Mouse (Mus musculus) intestine, embryonic 14.5 days (tissue): Measurements from ENCODE around the gene Serp1. TPM values are rescaled to one million over a fixed set of nuclear protein-coding genes. Genes with fewer than 3 reads are reported as not detected.

Experiments used
- ATAC-seq: fragments of 200-750 bp; cut with Nextera tagmentation; replicated peaks from 2 replicates; pipeline ENCODE4 v1.8.0; 2017; ENCODE audit warnings: low read depth, moderate number of reproducible peaks, moderate TSS enrichment, moderate library complexity; ENCODE audit not compliant: low FRiP score, low TSS enrichment
- DNase-seq: peaks from one replicate; pipeline ENCODE4 v3.0.0-alpha.2; 2018; ENCODE audit warnings: low spot score
- H3K27ac ChIP-seq: fragments of 300-500 bp; sonication (generic); 2 replicates; pipeline ENCODE4 v1.5.1; 2014; ENCODE audit warnings: low read depth, mild to moderate bottlenecking, control low read depth
- H3K27me3 ChIP-seq: fragments of 300-500 bp; sonication (generic); replicated peaks from 2 replicates; pipeline ENCODE4 v1.6.1; 2014; ENCODE audit warnings: low read length, control low read depth; ENCODE audit not compliant: control insufficient read depth, insufficient read depth
- H3K36me3 ChIP-seq: fragments of 300-500 bp; sonication (generic); 2 replicates; pipeline ENCODE4 v1.6.1; 2014; ENCODE audit warnings: low read length, control low read depth; ENCODE audit not compliant: control insufficient read depth, insufficient read depth
- H3K4me1 ChIP-seq: fragments of 300-500 bp; sonication (generic); replicated peaks from 2 replicates; pipeline ENCODE4 v1.6.1; 2014; ENCODE audit warnings: low read length, control low read depth, mixed read lengths; ENCODE audit not compliant: control insufficient read depth, insufficient read depth
- H3K4me2 ChIP-seq: fragments of 300-500 bp; sonication (generic); 2 replicates; pipeline ENCODE4 v1.6.1; 2014; ENCODE audit warnings: low read length
- H3K4me3 ChIP-seq: fragments of 300-500 bp; sonication (generic); 2 replicates; pipeline ENCODE4 v1.5.1; 2014; ENCODE audit warnings: low read depth, low read length, control low read depth, mixed read lengths
- H3K9ac ChIP-seq: fragments of 300-500 bp; sonication (generic); 2 replicates; pipeline ENCODE4 v1.6.1; 2014; ENCODE audit warnings: mild to moderate bottlenecking, low read length
- H3K9me3 ChIP-seq: fragments of 300-500 bp; sonication (generic); 2 replicates; pipeline ENCODE4 v1.6.1; 2016; ENCODE audit warnings: low read length, control low read depth; ENCODE audit not compliant: control insufficient read depth
- WGBS: fragments of 180-500 bp; shearing (Covaris S2); extraction: QIAGEN DNeasy Blood & Tissue Kit; methylation state at CpG from one replicate; pipeline ENCODE4 v1.1.7; 2014; 5-methylcytosine and 5-hydroxymethylcytosine counted together
- polyA plus RNA-seq: library from polyadenylated mRNA; unstranded; fragments of >200 nt; fragmentation: Nextera tagmentation; extraction: Ambion mirVana; gene quantifications from 2 replicates; pipeline ENCODE4 v1.2.1, GENCODE M21; 2014

Gene Serp1
- polyA plus RNA-seq, 1 experiment from 2014 or later, result 141 TPM

- no peaks in the 10 kb centered on the region for H3K9me3 ChIP-seq
- ATAC-seq (peak; percentile 32), DNase-seq (no peak)
- H3K4me3 ChIP-seq, result peak overlapping the region; percentile 94
- under 1% methylated on average over 40 of the region's 40 CpGs for WGBS
- H3K36me3 ChIP-seq, result peaks cover 23% of the 10 kb centered on the region
- peak overlapping the region; percentile 93 for H3K27ac ChIP-seq
- H3K27me3 ChIP-seq, result no peaks in the 10 kb centered on the region
- H3K4me2 ChIP-seq, result peak overlapping the region; percentile 83
- H3K9ac ChIP-seq, result peak overlapping the region; percentile 96
- H3K4me1 ChIP-seq, result peaks cover 15% of the 10 kb centered on the region; the same call in 1 of the 2 replicates
Observed at GRCm38 (mm10) chr3:58525166-58525565, 526 bp downstream of the Serp1 start.

DNA sequence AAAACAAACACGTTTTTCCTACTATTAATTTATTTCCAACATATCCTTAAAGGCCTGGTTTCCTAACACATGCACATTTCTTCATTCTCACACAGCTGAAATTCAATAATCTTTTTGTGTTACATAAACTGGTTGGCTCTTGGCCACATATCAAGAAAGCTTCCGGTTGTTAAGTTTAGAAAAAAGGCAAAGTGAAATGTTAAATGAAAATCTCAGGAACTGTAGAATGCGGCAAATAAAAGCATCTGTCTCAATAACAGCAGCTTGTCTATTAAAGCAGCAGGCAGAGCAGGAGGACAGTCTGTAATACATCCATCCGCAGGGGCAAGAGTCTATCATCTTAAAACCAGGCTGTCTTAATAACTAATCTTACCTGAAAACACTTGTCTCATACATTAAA lies 1.4 kb downstream of the Serp1 start:
- DNase-seq (no peak), ATAC-seq (no peak)
- H3K27ac ChIP-seq, result no peak overlapping the region
- peaks cover 23% of the 10 kb centered on the region for H3K36me3 ChIP-seq
- no peaks in the 10 kb centered on the region for H3K27me3 ChIP-seq
- H3K4me2 ChIP-seq, result peak overlapping the region; percentile 83
- H3K9ac ChIP-seq, result peak overlapping the region; percentile 96
- no peaks in the 10 kb centered on the region for H3K9me3 ChIP-seq
- WGBS, result 54% methylated on average over 4 of the region's 4 CpGs
- peaks cover 15% of the 10 kb centered on the region; the same call in 1 of the 2 replicates for H3K4me1 ChIP-seq
- peak overlapping the region; percentile 94 for H3K4me3 ChIP-seq

GRCm38 (mm10) chr3:58523386-58523785 lies 2.3 kb downstream of the Serp1 start:
- Histone ChIP-seq H3K4me2 (no peak overlapping the region), H3K9ac (no peak overlapping the region), H3K27ac (no peak overlapping the region), H3K4me3 (no peak overlapping the region), H3K36me3 (peaks cover 23% of the 10 kb centered on the region), H3K9me3 (no peaks in the 10 kb centered on the region), H3K4me1 (peaks cover 15% of the 10 kb centered on the region; the same call in 1 of the 2 replicates), H3K27me3 (no peaks in the 10 kb centered on the region)
- ATAC-seq (no peak), DNase-seq (no peak)
- WGBS, result 92% methylated on average over 3 of the region's 3 CpGs

DNA sequence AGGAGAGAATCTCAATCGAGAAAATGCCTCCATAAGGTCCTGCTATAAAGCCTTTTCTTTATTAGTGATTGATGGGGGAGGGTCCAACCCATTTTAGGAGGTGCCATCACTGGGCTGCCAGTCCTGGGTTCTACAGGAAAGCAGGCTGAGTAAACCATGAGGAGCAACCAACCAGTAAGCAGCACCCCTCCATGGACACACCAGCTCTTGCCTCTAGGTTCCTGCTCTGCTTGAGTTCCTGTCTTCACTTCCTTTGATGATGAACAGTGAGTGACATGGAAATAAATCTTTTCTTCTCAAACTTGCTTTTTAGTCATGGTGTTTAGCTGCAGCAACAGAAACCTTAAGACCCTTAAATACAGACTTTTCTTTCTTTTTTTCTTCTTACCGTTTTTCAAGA lies 4.3 kb downstream of the Serp1 start:
- Histone ChIP-seq H3K36me3 (peaks cover 23% of the 10 kb centered on the region), H3K9ac (no peak overlapping the region), H3K27ac (no peak overlapping the region), H3K27me3 (no peaks in the 10 kb centered on the region), H3K4me2 (no peak overlapping the region), H3K4me3 (no peak overlapping the region), H3K4me1 (peaks cover 9% of the 10 kb centered on the region; the same call in 1 of the 2 replicates), H3K9me3 (no peaks in the 10 kb centered on the region)
- DNase-seq, result no peak
- no peak for ATAC-seq
- 87% methylated on average over 2 of the region's 2 CpGs for whole genome bisulfite sequencing

DNA sequence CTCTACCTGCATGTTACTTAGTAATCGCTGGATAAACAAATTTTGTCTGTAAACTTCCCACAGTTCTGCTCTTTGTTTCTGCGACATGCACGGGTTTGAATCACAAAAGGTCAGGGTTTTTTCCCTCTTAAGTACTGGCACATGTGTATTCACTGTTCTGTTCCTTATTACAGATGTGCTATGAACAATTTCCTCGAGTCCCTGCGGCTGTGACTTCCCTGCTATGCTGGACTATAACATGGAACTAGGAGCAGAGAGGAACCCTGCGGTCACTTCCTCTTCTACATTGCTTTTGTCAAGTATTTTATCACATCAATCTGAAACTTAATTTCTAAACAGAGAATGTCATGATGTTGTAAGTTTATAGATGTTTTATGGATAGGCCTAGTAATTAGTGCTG lies 5.4 kb downstream of the Serp1 start:
- H3K27me3 ChIP-seq, result no peaks in the 10 kb centered on the region
- ATAC-seq (no peak), DNase-seq (no peak)
- no peaks in the 10 kb centered on the region for H3K9me3 ChIP-seq
- peaks cover 9% of the 10 kb centered on the region; the same call in 1 of the 2 replicates for H3K4me1 ChIP-seq
- no peak overlapping the region for H3K4me3 ChIP-seq
- no peak overlapping the region for H3K9ac ChIP-seq
- H3K36me3 ChIP-seq, result peaks cover 23% of the 10 kb centered on the region
- H3K4me2 ChIP-seq, result no peak overlapping the region
- H3K27ac ChIP-seq, result no peak overlapping the region
- 85% methylated on average over 6 of the region's 6 CpGs for WGBS

DNA sequence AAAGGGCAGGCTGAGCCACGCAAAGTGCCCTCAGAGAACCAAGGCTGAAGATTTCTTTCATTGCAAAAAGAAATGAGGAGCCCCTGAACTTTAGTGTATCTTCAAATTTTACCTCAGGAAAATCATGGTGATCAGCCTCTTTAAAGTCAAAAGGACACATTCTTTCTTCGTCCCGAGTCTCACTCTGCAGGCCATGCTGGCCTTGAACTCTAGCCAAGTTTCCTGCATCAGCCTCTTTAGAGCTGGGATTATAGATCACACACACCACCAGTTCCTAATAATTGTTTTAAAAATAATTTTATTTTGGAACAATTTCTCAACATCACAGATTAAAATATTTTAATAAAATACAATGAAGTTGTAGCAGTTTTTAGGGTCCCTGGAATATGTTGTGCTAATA lies 6.2 kb downstream of the Serp1 start:
- WGBS, result 69% methylated on average over 3 of the region's 3 CpGs
- no peak overlapping the region for H3K4me3 ChIP-seq
- H3K9ac ChIP-seq, result no peak overlapping the region
- no peaks in the 10 kb centered on the region for H3K9me3 ChIP-seq
- H3K36me3 ChIP-seq, result peaks cover 23% of the 10 kb centered on the region
- H3K27ac ChIP-seq, result no peak overlapping the region
- DNase-seq (no peak), ATAC-seq (no peak)
- no peaks in the 10 kb centered on the region for H3K27me3 ChIP-seq
- H3K4me1 ChIP-seq, result peaks cover 9% of the 10 kb centered on the region; the same call in 1 of the 2 replicates
- no peak overlapping the region for H3K4me2 ChIP-seq

DNA sequence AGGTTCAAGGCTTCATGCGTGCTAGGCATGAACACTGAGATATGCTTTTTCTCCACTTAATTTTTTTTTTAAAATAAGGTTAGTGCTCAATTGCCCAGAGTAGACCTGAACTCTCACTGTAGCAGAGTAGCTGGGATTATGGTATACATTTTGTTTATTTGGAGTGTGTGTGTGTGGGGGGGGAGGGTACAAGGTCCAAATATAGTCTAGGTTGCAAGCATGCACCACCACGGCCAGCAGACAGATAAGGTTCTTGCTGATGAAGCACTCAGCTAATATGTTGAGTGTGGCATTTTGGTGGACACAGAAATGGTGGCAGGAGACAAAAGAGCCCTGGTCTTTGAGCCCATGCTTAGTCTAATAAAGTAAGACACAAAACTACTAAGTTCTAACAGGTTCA lies 6.7 kb downstream of the Serp1 start:
- H3K9ac ChIP-seq, result no peak overlapping the region
- 0 out of 2 replicates have a peak, but pooled peaks cover 4% of the 10 kb centered on the region for H3K4me1 ChIP-seq
- no peak overlapping the region for H3K27ac ChIP-seq
- WGBS, result 83% methylated on average over 2 of the region's 2 CpGs
- DNase-seq, result no peak
- ATAC-seq, result no peak
- no peak overlapping the region for H3K4me2 ChIP-seq
- no peak overlapping the region for H3K4me3 ChIP-seq
- H3K27me3 ChIP-seq, result no peaks in the 10 kb centered on the region
- H3K36me3 ChIP-seq, result peaks cover 23% of the 10 kb centered on the region
- H3K9me3 ChIP-seq, result no peaks in the 10 kb centered on the region

DNA sequence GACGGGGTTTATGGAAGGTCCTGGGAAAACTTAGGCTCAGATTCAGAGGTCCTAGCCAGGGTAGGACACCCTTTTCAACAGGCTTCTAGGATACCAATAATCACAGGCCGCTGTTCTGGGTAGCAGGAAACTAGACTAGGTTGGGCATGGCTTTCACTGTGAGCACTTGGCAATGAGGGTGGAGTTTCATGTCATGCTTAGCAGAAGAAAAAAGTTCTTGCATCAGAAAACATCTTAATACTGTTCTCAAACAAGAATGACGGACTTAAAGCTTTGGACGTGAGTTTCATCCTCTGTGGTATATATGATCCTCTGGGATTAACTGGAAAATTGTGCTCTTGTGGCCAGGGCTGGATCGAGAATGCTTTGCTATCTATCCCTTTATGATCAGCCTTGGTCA lies 7.9 kb downstream of the Serp1 start:
- Histone ChIP-seq H3K36me3 (peaks cover 14% of the 10 kb centered on the region), H3K4me1 (no peaks in the 10 kb centered on the region), H3K9ac (no peak overlapping the region), H3K27ac (no peak overlapping the region), H3K27me3 (no peaks in the 10 kb centered on the region), H3K9me3 (no peaks in the 10 kb centered on the region), H3K4me2 (no peak overlapping the region), H3K4me3 (no peak overlapping the region)
- ATAC-seq, result no peak
- 82% methylated on average over 5 of the region's 5 CpGs for WGBS
- no peak for DNase-seq

DNA sequence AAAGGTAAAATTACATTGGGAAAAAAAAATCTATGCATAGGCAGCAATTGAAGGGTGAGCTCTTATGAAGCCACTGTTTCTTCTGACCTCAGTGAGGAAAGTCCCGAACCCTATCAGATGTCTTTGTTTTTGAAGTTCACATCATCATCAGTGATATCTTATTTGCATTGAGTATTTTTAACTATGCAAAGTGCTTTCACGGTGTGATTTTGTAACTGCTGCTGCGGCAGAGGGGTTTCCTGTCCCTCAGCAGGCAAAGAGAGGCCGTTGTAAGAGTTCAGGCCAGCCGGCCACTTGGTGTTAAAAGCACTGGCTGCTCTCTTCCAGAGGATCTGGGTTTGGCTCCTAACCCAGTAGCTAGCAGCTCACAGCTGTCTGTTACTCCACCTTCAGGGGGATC lies 8.4 kb downstream of the Serp1 start:
- 67% methylated on average over 5 of the region's 5 CpGs for WGBS
- H3K4me2 ChIP-seq, result no peak overlapping the region

More for the DNA sequence above, 8.4 kb downstream of the Serp1 start:
- Histone ChIP-seq H3K9me3 (no peaks in the 10 kb centered on the region), H3K27me3 (no peaks in the 10 kb centered on the region), H3K9ac (no peak overlapping the region), H3K27ac (no peak overlapping the region), H3K36me3 (peaks cover 8% of the 10 kb centered on the region), H3K4me3 (no peak overlapping the region), H3K4me1 (no peaks in the 10 kb centered on the region)
- no peak for DNase-seq
- ATAC-seq, result no peak
